Mouse (Mus musculus) layer of hippocampus, adult 2 months (tissue): ENCODE results near the gene Car10. TPM values are rescaled to one million over a fixed set of nuclear protein-coding genes. Genes with fewer than 3 reads are reported as not detected.
"Not testable (repeated sequence)": the region's sequence is repeated elsewhere in the genome, so short reads cannot be mapped to it uniquely, and the experiment has no call there.

ENCODE experiments used
- DNase-seq, 2 experiments: peaks; one replicate each; pipeline ENCODE4 v3.0.0; 2022; ENCODE audit warnings: low spot score in 2 of 2
- H3K27ac ChIP-seq: fragments of 200-600 bp; 2 replicates; pipeline ENCODE4 v1.8.1; 2022
- H3K4me3 ChIP-seq: fragments of 200-600 bp; 2 replicates; pipeline ENCODE4 v1.8.1; 2022; ENCODE audit warnings: mild to moderate bottlenecking
- CTCF ChIP-seq: fragments of 200-600 bp; conservative IDR thresholded peaks from 2 replicates; pipeline ENCODE4 v1.8.1; 2022; ENCODE audit warnings: antibody characterized with exemption, mild to moderate bottlenecking, moderate library complexity
- total RNA-seq, 2 experiments: library from RNA; stranded (reverse); gene quantifications; 2 replicates each; pipeline ENCODE4 v1.2.3; 2021

The Car10 gene
- total RNA-seq, 2 experiments from 2014 or later = 32.5 to 32.9 TPM

DNA sequence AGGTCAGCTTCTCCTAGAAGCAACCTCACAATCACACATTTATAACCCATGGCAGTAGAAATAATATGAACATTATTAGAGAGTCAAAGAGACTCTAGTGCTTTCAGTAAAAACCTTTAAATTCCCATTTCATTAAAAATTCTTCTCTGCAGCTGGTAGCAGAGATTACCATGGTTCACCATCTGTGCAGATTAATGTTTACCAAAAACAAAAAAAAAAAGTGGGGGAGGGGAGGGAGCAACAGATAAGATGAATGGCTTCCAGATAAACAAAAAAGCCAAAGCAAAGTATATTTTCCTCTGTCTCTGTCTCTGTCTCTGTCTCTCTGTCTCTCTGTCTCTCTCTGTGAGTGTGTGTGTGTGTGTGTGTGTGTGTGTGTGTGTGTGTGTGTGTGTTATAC is 266.3 kb downstream of the Car10 start:
- no peak overlapping the region for H3K4me3 ChIP-seq
- no peak for DNase-seq
- TF ChIP-seq CTCF = no peak
- no peak overlapping the region for H3K27ac ChIP-seq

DNA sequence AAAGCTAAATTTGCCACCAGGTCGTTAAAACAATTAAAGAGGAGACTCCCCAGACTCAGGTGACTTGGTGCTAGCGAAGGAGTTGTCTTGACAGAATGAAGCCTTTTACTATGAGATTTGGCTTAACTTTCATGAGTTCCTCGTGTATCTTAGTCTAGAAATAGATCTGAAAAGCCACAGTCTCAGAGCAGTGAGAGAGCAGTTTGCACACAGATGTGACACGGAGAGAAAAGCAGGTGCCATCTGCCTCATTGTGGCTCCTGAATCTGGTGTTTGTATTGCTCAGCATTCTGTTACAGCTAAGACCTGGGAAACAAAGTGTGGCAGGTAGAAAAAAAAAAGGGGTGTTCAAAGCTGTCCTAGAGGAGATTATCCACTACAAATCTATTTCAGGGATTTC is 269.4 kb downstream of the Car10 start:
- H3K27ac ChIP-seq = no peak overlapping the region
- no peak overlapping the region for H3K4me3 ChIP-seq
- no peak for TF ChIP-seq CTCF
- DNase-seq = no peak

DNA sequence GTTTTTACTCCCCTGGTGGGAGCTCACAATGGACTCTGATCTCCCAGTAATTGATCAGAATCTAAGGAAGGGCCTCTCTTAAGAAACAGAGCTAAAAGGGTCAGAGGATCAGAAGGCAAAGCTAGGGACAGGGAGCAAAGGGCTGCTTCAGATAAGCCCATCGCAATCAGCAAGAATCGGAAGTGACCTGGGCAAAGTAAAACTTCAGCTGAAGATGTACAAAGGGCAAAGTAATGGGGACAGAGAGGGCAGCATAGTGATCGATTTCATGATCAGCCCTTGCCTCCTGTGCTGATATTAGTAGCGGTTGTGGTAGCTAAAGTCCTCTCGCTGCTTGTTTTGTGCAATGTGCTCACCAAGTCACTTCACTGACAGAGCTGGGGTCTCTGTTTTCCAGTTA is 269.9 kb downstream of the Car10 start:
- H3K4me3 ChIP-seq = no peak overlapping the region
- H3K27ac ChIP-seq = no peak overlapping the region
- TF ChIP-seq CTCF = no peak
- DNase-seq = no peak

DNA sequence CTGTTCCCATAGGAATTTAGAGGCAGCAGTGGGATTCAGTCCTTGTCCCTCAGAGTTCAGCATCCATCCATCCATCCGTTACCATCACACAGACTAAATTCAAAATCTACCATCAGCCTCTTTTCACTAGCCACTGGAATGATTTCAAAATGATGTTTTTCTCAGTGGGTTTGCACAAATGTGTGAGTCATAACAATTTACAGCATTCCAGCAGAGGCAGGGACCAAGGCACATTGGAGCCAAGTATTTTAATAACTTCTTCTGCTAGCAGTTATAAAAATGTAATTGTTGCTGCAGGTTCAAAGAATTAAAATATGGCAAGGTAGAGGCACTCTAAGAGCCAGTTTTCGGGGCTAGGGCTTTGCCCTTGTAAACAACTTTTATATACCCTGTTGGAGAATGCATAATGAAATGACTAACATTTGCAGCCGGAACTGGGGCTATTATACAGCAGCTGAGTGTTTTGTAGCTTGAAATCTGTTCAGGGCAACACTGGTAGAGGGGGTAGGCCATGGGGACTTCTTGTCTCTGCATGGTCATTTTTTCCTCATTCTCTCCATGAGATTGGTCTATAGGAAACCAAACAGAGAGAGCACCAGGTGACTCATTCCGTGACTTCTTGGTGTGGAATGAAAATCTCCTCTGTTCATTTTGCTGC is 276.0 kb downstream of the Car10 start:
- Histone ChIP-seq H3K4me3 (no peak overlapping the region), H3K27ac (no peak overlapping the region)
- no peak for TF ChIP-seq CTCF
- DNase-seq = no peak

DNA sequence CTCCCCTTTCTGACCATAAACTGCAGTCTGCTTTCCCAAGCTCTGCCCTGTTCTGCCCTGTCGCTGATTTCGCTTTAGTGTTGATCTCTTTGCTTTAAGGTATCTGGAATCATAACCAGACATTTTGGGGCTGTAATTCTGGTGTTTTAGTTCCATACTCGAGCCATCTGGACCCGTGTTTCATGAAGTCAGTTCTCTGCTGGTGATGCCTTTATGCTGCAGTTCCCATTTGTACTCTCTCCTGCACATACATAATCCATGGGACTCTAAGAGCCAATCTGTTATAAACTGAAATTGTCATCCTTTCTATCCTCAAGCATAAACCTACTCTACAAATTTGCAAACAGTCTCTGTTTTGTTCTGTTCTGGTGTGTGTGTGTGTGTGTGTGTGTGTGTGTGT is 293.3 kb downstream of the Car10 start:
- H3K27ac ChIP-seq = 0 out of 2 replicates have a peak overlapping the region, but pooled peaks have one; percentile 53
- no peak overlapping the region for H3K4me3 ChIP-seq
- DNase-seq = no peak
- no peak for TF ChIP-seq CTCF

DNA sequence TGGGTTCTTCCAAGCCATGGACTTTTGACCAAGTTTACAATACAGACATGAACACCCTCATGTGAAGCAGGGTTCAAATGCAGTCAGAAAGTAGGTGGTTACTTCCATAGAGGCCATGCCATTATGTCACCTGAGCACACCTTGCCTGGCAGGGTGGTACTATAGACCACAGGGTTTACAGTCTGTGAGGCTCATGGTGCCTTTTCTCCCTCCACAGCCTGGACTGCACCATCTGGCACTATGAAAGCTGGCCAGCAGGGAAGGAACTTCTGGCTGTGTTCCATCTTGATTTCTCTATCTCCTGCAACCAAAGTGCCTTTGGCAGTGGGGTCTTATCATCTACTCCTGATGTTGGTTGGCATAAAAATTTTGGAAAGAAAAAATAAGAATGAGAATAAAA is 295.5 kb downstream of the Car10 start:
- DNase-seq, H3K4me3 ChIP-seq: not testable (repeated sequence)

DNA sequence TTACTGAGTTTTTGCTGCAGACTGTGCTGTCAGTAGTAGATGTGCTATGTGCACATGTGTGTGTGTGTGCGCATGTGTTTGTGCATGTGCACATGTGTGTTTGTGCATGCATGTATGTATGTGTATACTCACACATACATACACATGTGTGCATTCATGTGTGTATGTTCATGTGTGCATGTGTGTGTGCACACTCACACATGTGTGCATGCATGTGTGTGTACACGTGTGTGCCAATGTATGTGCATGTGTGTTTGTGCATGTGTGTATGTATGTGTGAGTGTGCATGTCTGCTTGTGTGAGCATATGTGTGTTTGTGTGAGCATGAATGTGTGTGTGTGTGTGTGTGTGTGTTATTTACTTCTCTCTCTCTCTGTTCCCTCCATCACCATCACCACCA is 298.5 kb downstream of the Car10 start:
- no peak overlapping the region for H3K4me3 ChIP-seq
- no peak overlapping the region for H3K27ac ChIP-seq
- DNase-seq = no peak
- TF ChIP-seq CTCF = no peak

More for the DNA sequence above, 295.5 kb downstream of the Car10 start:
- H3K27ac ChIP-seq = not testable (repeated sequence)

DNA sequence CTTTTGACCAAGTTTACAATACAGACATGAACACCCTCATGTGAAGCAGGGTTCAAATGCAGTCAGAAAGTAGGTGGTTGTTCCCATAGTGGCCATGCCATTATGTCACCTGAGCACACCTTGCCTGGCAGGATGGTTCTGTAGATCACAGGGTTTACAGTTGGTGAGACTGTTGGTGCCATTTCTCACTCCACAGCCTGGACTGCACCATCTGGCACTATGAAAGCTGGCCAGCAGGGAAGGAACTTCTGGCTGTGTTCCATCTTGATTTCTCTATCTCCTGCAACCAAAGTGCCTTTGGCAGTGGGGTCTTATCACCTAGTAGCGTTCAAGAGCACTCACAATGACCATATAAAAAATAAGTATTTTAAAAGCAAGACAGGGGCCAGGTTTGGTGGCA is 303.3 kb downstream of the Car10 start:
- DNase-seq, H3K4me3 ChIP-seq: not testable (repeated sequence)

DNA sequence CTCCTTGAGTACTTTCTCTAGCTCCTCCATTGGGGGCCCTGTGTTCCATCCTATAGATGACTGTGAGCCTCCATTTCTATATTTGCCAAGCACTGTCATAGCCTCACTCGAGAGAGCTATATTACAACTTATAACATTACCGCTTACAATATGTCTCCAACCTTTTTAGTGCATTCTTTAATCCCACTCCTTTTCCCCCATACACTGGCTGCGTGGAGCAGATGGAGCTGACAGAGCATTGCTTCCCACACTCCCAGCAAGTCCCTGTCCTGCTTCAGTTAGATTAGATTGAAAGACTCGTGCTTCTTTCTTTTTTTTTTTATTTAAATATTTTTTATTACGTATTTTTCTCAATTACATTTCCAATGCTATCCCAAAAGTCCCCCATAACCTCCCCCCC is 310.2 kb downstream of the Car10 start:
- no peak overlapping the region for H3K4me3 ChIP-seq
- peak in 1 of 2 experiments; percentile 33 for DNase-seq
- no peak for TF ChIP-seq CTCF
- peak overlapping the region; percentile 57 for H3K27ac ChIP-seq

More for the DNA sequence above, 303.3 kb downstream of the Car10 start:
- not testable (repeated sequence) for H3K27ac ChIP-seq

DNA sequence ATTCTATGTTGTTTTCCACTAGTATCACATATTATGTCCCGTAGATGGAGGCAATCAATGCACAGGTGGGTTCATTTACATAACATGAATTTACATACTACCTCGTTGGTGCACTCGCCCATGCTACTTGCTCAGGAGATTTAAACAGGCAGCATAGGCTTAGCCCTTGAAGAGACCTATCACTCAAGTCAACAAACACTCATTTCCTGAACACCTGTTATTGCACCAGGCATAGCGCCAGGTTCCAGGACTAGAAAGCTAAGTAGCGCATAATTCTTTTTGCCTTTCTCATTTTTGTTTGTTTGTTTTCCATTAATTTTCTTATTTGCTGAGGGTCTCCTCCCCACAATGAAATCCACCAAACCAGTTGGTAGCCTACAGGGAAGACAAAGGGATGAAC is 333.7 kb downstream of the Car10 start:
- no peak for DNase-seq
- Histone ChIP-seq H3K27ac (no peak overlapping the region), H3K4me3 (no peak overlapping the region)
- TF ChIP-seq CTCF = no peak

DNA sequence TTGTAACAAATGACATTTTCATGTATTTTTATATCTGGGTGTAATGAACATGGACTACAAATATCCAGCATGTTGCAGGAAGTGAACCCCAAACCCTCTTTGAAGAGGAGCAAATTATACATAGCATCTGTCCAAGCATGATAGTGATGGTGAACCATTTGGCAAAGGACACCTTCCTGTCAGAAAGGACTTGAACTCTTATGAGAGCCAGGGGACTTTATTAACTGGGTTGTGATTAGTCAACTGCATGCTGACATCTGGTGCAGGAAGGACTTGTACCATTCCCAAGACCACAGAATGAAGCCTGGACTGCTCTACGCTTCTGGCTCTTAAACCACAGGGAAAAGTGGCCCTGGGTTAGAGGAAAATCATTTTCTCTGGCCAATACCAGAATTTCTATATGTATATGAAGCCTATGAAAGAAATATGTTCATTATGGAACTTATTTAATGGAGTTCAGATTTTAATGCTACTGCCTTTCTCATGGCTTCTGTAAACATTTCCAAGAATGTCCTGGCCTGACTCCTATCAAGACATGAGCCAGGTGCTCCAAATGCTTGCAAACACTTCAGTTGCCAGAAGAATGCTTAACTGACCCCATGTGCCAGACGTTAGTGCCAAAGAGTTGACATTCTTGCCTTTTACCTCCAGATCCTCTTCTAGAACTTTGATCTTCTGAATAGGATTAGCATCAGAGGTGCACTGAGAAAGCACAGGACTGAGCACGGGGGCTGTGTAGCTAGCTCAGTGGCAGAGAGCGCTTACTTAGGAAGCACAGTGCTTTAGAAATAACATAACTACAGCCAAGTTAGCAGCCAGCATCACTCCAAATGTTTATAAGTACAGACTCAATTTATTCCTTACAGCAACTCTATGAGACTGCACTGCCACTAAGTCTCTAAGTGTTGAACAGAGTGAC is 337.4 kb downstream of the Car10 start:
- no peak overlapping the region for H3K4me3 ChIP-seq
- DNase-seq = no peak
- TF ChIP-seq CTCF = no peak
- no peak overlapping the region for H3K27ac ChIP-seq

DNA sequence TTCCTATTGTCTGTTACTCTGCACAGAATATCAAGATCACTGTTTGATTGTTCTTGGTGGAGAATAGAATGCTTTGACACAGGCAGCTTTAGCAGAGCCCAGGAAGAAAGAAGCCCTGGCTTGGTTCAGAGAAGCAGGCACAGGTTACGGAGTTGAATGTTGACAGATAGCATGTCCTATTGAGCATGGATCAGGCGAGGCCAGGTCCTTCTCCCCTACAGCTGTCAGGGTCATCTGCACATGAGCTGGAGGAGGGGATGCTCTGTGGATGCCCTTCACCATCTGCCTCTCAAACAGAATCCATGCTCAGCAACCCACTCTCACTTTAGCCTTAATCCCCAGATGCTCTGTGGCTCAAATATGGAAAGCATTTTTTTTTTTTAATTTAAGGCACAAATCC is 339.1 kb downstream of the Car10 start:
- no peak for DNase-seq
- Histone ChIP-seq H3K4me3 (no peak overlapping the region), H3K27ac (no peak overlapping the region)
- no peak for TF ChIP-seq CTCF

DNA sequence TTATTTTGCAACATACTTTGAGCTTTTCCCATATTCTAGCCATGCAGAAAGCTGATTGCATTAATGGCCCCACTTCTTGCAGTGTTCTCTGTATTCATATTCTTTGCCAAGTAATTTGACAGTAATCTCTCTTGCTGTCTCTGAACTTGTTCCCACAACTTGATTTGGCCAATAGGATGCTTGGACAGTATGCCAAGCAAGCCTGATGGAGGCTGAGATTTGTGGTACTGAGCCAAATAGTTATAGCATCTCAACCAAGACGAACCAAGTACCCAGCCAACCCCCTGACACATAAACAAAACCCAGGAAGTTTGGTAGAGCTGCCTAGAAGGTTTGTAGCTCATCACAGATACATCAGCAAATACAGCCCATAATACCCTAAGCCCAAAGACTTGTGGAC is 342.6 kb downstream of the Car10 start:
- H3K27ac ChIP-seq = no peak overlapping the region
- no peak for DNase-seq
- no peak for TF ChIP-seq CTCF
- no peak overlapping the region for H3K4me3 ChIP-seq

DNA sequence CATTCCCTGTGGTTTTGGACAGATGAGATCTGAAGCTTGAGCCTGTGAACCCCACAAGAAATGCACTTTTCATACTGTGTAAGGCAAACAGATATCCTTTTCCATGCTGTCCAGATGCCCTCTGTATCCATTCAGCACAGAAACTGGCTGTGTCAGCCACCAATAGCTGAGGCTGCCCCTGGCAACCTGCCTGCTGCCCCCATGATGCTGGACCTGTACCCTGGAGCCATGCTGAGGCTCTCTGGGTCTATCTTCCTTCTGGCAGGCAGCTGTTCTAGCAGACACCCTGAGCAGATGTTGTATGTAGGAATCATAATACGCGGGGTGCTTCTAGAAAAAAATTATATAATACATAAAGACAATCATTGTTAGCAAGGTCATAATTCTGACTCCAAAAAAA is 345.9 kb downstream of the Car10 start:
- H3K27ac ChIP-seq = no peak overlapping the region
- DNase-seq = no peak
- TF ChIP-seq CTCF = no peak
- no peak overlapping the region for H3K4me3 ChIP-seq
